Mouse (Mus musculus): Measurements from ENCODE around the gene Hdac5. TPM values are rescaled to one million over a fixed set of nuclear protein-coding genes. Genes with fewer than 3 reads are reported as not detected.

Hdac5 gene
- polyA plus RNA-seq, 1 experiment from 2014 or later, result 24.8 TPM

GRCm38 (mm10) chr11:102216056-102216885 is 13.7 kb downstream of the Hdac5 start:
- DNase-seq (ENCODE audit: low spot score), result no peak

GRCm38 (mm10) chr11:102215511-102215910 is 14.5 kb downstream of the Hdac5 start:
- DNase-seq (ENCODE audit: low spot score), result no peak

- DNase-seq (ENCODE audit: low spot score), result no peak
Observed at GRCm38 (mm10) chr11:102214430-102215156, 15.4 kb downstream of the Hdac5 start.

- DNase-seq (ENCODE audit: low spot score), result no peak
Observed at GRCm38 (mm10) chr11:102211936-102212341, 18.0 kb downstream of the Hdac5 start.

GRCm38 (mm10) chr11:102211011-102211410 is 19.0 kb downstream of the Hdac5 start:
- no peak for DNase-seq (ENCODE audit: low spot score)

GRCm38 (mm10) chr11:102210185-102210584 is 19.8 kb downstream of the Hdac5 start:
- DNase-seq (ENCODE audit: low spot score), result no peak

- DNase-seq (ENCODE audit: low spot score), result peak; percentile 53
Observed at GRCm38 (mm10) chr11:102209742-102210141, 20.2 kb downstream of the Hdac5 start.

- no peak for DNase-seq (ENCODE audit: low spot score)
Observed at GRCm38 (mm10) chr11:102208846-102209245, 21.1 kb downstream of the Hdac5 start.

GRCm38 (mm10) chr11:102207825-102208777 is 21.9 kb downstream of the Hdac5 start:
- no peak for DNase-seq (ENCODE audit: low spot score)

GRCm38 (mm10) chr11:102206481-102206880 is 23.5 kb downstream of the Hdac5 start:
- DNase-seq (ENCODE audit: low spot score), result no peak

GRCm38 (mm10) chr11:102201408-102201821 is 28.6 kb downstream of the Hdac5 start:
- DNase-seq (ENCODE audit: low spot score), result no peak

GRCm38 (mm10) chr11:102199856-102200255 is 30.1 kb downstream of the Hdac5 start:
- no peak for DNase-seq (ENCODE audit: low spot score)

GRCm38 (mm10) chr11:102198245-102198644 is 31.7 kb downstream of the Hdac5 start:
- no peak for DNase-seq (ENCODE audit: low spot score)

- no peak for DNase-seq (ENCODE audit: low spot score)
Observed at GRCm38 (mm10) chr11:102196018-102196797, 33.8 kb downstream of the Hdac5 start.

GRCm38 (mm10) chr11:102193657-102194440 is 36.1 kb downstream of the Hdac5 start:
- no peak for DNase-seq (ENCODE audit: low spot score)

GRCm38 (mm10) chr11:102190848-102191247 is 39.1 kb downstream of the Hdac5 start:
- no peak for DNase-seq (ENCODE audit: low spot score)

GRCm38 (mm10) chr11:102189461-102190436 is 40.2 kb downstream of the Hdac5 start, which contains the start of gene G6pc3:
G6pc3 (plus strand) TSS chr11:102189620.
- peak; percentile 73 for DNase-seq (ENCODE audit: low spot score)

GRCm38 (mm10) chr11:102188980-102189379 is 41.0 kb downstream of the Hdac5 start:
- DNase-seq (ENCODE audit: low spot score), result no peak

All from thymus, postnatal 0 days (tissue).